Mouse (Mus musculus) kidney, adult 2 months (tissue): ENCODE results near the gene Vps16. TPM values are rescaled to one million over a fixed set of nuclear protein-coding genes. Genes with fewer than 3 reads are reported as not detected.
A peak's percentile ranks its signal among the peaks of the same experiment; 100 is the strongest.

Source experiments
- DNase-seq: peaks from one replicate; pipeline ENCODE4 v3.0.0; 2021
- H3K27ac ChIP-seq: fragments of 200-500 bp; 2 replicates; pipeline ENCODE4 v1.5.1; 2012; ENCODE audit warnings: low read depth, low read length, control low read depth, inconsistent platforms; ENCODE audit not compliant: insufficient read depth
- H3K27me3 ChIP-seq: fragments of 200-500 bp; replicated peaks from 2 replicates; pipeline ENCODE4 v1.6.1; 2012; ENCODE audit warnings: mild to moderate bottlenecking, moderate library complexity, low read length, inconsistent platforms; ENCODE audit not compliant: control insufficient read depth, insufficient read depth
- H3K36me3 ChIP-seq: fragments of 200-500 bp; 2 replicates; pipeline ENCODE4 v1.6.1; 2012; ENCODE audit warnings: mild to moderate bottlenecking, moderate library complexity, low read length, inconsistent platforms; ENCODE audit not compliant: control insufficient read depth, insufficient read depth
- H3K4me1 ChIP-seq: fragments of 200-500 bp; 2 replicates; pipeline ENCODE4 v1.6.1; 2011; ENCODE audit warnings: low read length; ENCODE audit not compliant: control insufficient read depth, insufficient read depth
- H3K4me3 ChIP-seq: fragments of 200-500 bp; 2 replicates; pipeline ENCODE4 v1.5.1; 2011; ENCODE audit warnings: mild to moderate bottlenecking, low read depth, low read length, control low read depth; ENCODE audit not compliant: insufficient read depth
- CTCF ChIP-seq: fragments of 200-500 bp; conservative IDR thresholded peaks from 2 replicates; pipeline ENCODE4 v1.5.1; 2011; ENCODE audit warnings: low read depth, mild to moderate bottlenecking, control low read depth, low read length, moderate library complexity, mixed read lengths; ENCODE audit not compliant: insufficient read depth, insufficient read length
- POLR2A ChIP-seq: fragments of 200-500 bp; IDR thresholded peaks from one replicate; pipeline ENCODE4 v1.6.1; 2011; ENCODE audit warnings: low read depth, low read length, control low read depth
- WGBS: fragments of 180-500 bp; shearing (Covaris S2); methylation state at CpG from one replicate; pipeline ENCODE4 v1.1.7; 2018; 5-methylcytosine and 5-hydroxymethylcytosine counted together
- polyA plus RNA-seq: library from polyadenylated mRNA; depleted of rRNA; stranded (reverse); fragments of >200 nt; gene quantifications from 2 replicates; pipeline ENCODE4 v1.2.3, GENCODE M21; 2012

Vps16 gene
- polyA plus RNA-seq, 1 experiment = 56.0 TPM

DNA sequence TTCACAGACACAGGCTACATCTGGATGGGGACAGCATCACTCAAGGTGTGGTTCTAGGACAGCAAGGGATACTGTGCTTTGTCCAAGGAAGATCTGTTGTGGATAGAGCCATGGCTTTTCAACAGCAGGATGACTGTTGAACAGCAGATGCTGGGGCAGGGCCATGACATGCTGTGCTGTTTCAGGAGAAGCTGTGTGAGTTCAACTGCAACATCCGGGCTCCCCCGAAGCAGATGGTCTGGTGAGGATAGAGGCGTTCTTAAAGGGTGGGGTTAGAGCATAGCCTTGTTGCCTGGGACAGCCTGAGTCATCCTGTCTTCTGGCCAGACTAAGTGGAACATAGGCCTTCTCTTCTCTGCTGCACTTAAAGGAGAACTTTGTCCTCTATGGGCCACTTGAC is 14.7 kb downstream of the Vps16 start:
- no peaks in the 10 kb centered on the region for H3K4me1 ChIP-seq
- DNase-seq = no peak
- no peak overlapping the region for H3K4me3 ChIP-seq
- TF ChIP-seq POLR2A = no peak
- TF ChIP-seq CTCF = no peak
- no peaks in the 10 kb centered on the region for H3K36me3 ChIP-seq
- H3K27me3 ChIP-seq = no peaks in the 10 kb centered on the region
- H3K27ac ChIP-seq = no peak overlapping the region
- WGBS = 94% methylated on average over 3 of the region's 3 CpGs

DNA sequence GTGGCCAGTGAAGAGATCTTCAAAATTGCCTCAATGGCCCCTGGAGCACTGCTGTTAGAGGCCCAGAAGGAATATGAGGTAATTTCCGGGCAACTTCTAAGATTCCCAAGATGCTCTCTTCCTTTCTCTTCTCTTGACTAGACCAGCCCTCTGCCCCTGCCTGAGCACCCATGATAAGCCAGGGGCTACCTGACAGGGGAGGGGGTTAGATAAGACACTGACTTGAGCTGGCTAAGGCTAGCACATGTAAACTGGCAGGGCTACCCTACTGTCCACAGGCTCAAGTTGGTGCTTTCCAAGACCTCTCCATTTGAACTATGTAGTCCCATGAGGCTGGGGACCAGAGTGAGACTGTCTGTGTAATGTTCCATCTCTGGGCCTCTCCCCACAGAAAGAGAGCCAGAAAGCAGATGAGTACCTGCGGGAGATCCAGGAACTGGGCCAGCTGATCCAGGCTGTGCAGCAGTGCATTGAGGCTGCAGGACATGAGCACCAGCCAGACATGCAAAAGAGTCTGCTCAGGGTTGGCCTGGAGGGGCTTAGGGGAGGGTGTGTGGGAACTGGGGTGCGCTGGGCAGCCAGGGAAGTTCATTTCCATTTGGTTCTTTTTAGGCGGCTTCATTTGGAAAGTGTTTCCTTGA is 15.8 kb downstream of the Vps16 start:
- Histone ChIP-seq H3K4me1 (no peaks in the 10 kb centered on the region), H3K27ac (no peak overlapping the region), H3K36me3 (no peaks in the 10 kb centered on the region), H3K4me3 (no peak overlapping the region), H3K27me3 (no peaks in the 10 kb centered on the region)
- no peak for DNase-seq
- 94% methylated on average over 4 of the region's 4 CpGs for WGBS
- no peak for TF ChIP-seq CTCF
- TF ChIP-seq POLR2A = no peak

DNA sequence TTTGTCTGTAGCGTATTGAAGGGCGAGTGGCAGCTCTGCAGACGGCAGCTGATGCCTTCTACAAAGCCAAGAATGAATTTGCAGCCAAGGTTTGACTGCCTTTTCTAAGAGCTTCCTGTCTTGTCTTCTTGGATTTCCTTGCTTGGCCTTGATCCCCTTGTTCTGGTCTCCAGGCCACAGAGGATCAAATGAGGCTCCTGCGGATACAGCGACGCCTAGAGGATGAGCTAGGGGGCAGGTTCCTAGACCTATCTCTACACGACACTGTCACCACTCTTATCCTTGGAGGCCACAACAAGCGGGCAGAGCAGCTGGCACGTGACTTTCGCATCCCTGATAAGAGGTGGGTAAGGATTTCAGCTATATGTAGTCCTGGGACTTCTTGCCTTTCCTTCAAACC is 18.0 kb downstream of the Vps16 start:
- TF ChIP-seq CTCF (no peak), POLR2A (no peak)
- H3K4me3 ChIP-seq = no peak overlapping the region
- no peaks in the 10 kb centered on the region for H3K36me3 ChIP-seq
- H3K27me3 ChIP-seq = no peaks in the 10 kb centered on the region
- no peak overlapping the region for H3K27ac ChIP-seq
- no peak for DNase-seq
- 0 out of 2 replicates have a peak, but pooled peaks cover 3% of the 10 kb centered on the region for H3K4me1 ChIP-seq
- WGBS = 87% methylated on average over 10 of the region's 10 CpGs

DNA sequence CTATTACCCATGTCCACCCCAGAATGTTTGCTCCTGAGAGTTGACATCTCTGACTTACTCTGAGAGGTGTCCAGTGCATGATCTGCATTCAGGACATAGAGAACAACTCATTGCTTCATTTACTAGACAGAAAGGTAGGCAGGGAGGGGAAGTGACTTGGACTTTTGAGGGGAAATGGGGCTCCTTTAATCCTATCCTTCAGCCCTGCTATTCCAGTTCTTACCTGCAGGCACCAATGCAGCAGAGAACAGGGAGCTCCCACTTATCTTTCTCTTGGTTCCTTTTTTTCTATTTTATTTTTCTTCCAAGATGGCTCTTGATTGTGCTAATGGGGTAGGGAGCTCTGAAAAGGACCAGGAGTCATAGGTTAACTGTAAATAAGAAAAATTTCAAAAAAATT is 24.3 kb downstream of the Vps16 start:
- Histone ChIP-seq H3K4me3 (no peak overlapping the region), H3K27ac (no peak overlapping the region), H3K4me1 (peaks cover 17% of the 10 kb centered on the region), H3K36me3 (no peaks in the 10 kb centered on the region), H3K27me3 (no peaks in the 10 kb centered on the region)
- no peak for DNase-seq
- TF ChIP-seq POLR2A = no peak
- no peak for TF ChIP-seq CTCF

DNA sequence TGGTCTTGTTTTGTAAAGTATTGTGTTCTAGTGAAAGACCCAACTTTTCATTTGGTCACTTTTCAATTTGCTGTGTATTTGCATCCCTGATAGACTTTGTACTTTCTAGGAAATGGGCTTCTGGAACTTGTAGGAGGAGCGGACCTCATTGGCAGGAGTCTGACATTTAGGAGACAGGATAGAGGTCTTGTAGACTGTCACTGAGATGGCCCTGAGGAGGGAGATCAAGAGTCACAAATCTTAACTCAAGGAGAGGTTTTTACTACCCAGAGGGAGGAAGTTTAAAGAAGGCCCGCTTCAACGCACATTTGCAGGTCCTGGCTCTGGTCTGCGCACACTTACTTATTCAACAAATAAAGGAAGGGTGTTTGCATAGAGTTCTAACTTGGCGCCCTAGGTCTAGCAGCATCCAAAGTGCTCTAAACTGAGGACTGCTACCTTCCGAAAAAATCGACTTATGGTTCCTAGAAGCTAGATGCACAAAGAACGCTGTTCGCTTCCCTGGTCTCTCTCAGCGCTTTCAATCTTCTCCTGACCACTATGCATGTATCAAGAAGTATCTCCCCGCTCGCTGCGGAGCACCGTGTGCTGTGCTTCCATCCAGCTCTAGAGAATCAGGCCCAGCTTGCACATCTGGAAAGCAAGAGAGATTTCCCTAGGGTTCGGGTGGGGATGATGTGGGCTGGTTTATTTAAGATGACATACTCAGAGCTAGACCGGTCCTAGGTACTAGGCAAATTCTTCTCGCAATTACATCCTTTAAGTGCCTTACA is 25.1 kb downstream of the Vps16 start:
- TF ChIP-seq POLR2A = no peak
- TF ChIP-seq CTCF = no peak
- no peaks in the 10 kb centered on the region for H3K36me3 ChIP-seq
- H3K4me1 ChIP-seq = peaks cover 19% of the 10 kb centered on the region
- peak overlapping the region; percentile 90 for H3K4me3 ChIP-seq
- WGBS = 11% methylated on average over 17 of the region's 17 CpGs
- no peak overlapping the region for H3K27ac ChIP-seq
- peak; percentile 83 for DNase-seq
- no peaks in the 10 kb centered on the region for H3K27me3 ChIP-seq

DNA sequence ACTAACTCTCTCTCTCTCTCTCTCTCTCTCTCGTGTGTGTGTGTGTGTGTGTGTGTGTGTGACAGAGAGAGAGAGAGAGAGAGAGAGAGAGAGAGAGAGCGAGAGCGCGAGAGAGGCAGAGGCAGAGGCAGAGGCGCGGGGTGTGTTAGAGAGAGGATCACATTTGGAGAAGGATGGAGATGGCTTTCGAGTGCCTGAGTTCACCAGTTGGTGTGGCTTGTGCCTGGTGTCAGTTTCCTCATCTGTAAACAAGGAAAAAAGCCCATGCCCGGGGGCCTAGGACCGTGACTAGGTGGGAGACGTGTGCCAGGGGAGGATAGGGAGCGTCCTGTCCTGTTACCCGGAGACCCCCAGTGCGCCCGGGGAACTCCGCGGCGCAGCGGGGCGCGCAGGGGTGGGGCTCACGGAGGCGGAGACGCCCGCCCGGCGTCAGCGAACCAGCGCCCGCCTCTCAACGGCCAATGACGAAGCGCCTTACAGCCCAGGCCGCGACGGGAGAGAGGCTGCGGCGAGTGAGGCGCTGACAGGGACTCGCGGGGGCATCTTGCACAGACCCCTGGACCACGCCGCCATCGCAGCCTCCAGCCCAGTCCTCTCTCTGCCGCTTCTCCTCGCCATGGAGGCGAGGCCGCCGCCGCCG is 25.8 kb downstream of the Vps16 start, which contains the start of gene Ptpra:
Gene Ptpra, plus strand, starts transcription at position 485 of the 640 bp plus-strand sequence.
- DNase-seq = peak; percentile 94
- H3K36me3 ChIP-seq = no peaks in the 10 kb centered on the region
- under 1% methylated on average over 50 of the region's 50 CpGs for WGBS
- peak within 1 kb of the TSS; percentile 74 for H3K27ac ChIP-seq
- H3K4me3 ChIP-seq = peak within 1 kb of the TSS; percentile 90
- no peaks in the 10 kb centered on the region for H3K27me3 ChIP-seq
- peaks cover 19% of the 10 kb centered on the region for H3K4me1 ChIP-seq
- TF ChIP-seq POLR2A = peak; percentile 83
- no peak for TF ChIP-seq CTCF

DNA sequence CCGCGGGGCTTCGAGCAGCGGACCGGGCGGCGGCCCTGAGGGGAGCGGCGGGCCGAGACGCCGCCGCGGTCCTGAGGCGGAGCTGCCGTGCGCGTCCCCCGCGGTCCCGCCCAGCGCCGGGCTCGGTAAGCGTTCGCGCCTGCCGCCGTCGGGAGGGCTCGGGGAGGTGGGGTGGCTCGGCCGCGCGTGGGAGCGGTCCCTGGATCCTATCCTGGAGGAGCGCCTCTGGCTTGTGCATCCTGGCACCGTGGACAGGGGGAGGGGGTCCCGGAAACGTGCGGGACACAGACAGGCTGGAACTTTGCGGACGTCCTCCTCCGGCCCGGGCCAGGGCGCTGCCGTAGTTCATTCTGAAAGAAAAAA is 26.3 kb downstream of the Vps16 start:
- DNase-seq = no peak

More for the DNA sequence above, 26.3 kb downstream of the Vps16 start:
- TF ChIP-seq CTCF = no peak
- TF ChIP-seq POLR2A = no peak
- Histone ChIP-seq H3K36me3 (no peaks in the 10 kb centered on the region), H3K4me3 (peak overlapping the region; percentile 90), H3K27ac (peak overlapping the region; percentile 74), H3K27me3 (no peaks in the 10 kb centered on the region), H3K4me1 (peaks cover 18% of the 10 kb centered on the region)
- WGBS = under 1% methylated on average over 47 of the region's 47 CpGs
